Mouse (Mus musculus) natural killer cell, adult 2 months (primary cell): ENCODE results near the gene Ncln.

Experiments
- DNase-seq, 2 experiments: peaks; one replicate each; pipeline ENCODE4 v3.0.0; 2022; ENCODE audit warnings: low spot score in 2 of 2

Ncln gene

DNA sequence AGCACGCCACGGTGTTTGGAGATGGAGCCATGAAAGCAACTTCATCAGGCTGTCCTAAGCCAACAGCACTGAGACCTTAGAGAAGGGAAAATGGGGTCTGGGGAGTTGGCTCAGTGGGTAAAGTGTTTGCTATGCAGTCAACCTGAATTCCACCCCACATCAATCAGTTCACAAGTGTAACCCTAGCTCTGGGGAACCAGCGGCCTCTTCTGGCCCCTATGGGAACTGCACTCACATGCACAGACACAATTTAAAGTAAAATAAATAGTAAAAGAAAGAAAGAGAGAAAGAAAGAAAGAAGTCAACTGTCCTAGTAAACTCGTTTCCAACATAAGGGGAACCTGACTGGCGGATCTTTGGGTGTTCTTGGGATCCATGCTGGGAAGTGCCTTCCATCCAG, 17.6 kb upstream of the Ncln start:
- no peak for DNase-seq

- DNase-seq = peak; percentile 71 to 84
Measured at GRCm38 (mm10) chr10:81510246-81510810, 14.1 kb upstream of the Ncln start.

DNA sequence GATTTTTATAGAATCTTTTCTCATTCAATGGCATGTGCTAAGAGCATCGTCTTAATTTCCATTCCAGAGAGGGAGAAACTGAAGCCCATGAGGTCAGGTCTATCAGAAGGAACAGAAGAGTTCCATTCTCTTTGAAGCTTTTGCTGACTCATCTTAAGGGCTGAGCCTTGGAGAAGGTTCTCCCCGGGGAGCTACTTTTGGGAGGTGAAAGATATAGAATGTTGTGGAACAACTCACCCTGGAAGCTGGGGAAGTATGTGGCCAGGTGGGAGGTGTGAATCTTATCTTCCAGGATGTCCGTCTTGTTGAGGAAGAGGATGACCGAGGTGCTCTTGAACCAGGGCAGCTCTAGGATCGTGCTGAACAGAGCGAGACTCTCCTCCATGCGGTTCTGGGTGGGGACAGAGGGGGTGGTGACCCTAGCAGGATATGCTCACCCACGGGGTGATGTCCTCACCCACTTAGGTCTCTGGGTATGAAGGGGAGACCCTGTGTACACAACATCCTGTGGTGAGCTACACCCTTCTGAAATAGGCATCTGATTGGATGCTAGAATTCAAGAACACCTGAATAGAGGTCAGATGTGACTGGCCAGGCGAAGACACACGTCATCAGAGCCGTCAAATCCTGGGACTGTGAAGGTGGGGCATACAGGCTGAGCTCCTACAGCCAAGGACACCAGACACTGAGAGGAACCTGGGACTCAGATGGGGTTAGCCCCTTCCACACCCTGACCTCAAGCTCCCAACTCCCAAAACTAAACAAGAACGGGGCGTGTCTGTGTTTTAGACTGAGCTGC, 11.7 kb upstream of the Ncln start:
- DNase-seq = peak; percentile 71 to 83

- DNase-seq = no peak
Measured at GRCm38 (mm10) chr10:81507095-81507494, 10.9 kb upstream of the Ncln start.

DNA sequence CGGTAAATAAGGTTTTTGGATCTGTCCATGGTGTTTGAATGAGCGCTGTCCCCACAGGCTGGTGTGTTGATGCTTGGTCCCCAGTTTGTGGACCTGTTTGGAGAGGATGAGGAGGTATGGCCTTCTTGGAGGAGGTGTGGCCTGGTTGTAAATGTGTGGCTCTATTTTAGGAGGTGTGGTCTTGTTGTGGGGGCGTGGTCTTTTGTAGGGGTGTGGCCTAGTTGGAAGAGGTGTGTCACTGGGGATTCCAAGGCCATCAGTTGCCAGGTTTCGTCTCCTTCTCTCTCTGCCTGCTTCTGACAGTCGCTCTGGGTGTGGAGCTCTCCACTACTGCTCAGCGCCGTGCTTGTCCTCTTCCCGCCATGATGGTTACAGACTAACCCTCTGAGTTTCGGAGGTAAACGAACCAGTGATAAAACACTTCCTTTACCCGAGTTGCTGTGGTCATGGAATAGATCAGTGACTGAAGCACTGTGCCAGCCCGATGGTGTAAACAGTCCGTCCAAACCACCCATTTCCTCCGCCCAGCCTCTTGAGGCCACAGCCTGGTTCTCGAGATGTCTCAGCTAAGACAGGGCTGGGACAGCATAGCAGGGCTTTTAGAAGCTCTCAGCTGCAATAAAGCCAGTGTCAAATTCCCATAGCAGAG, 8.9 kb upstream of the Ncln start:
- DNase-seq = peak; percentile 51 to 77

DNA sequence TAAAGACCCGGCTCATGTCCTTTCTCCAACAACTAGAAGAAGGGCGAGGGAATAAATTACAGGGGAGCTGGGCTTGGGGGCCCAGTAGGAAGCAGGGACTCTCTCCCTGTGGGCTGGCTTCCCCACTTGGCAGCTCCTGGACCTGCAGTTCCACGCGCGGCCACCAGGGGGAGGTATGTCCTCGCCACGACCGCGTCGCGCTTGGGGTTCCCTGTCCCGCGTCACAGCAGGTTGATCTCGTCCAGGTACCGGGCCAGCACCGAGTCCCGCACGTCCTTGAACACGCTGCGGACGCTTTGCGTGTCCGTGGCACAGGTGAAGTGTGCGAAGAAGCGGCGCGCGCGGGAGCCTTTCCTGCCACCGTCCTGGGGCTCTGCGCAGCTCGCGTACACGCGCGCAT, 6.5 kb upstream of the Ncln start:
- DNase-seq = peak; percentile 86 to 88

DNA sequence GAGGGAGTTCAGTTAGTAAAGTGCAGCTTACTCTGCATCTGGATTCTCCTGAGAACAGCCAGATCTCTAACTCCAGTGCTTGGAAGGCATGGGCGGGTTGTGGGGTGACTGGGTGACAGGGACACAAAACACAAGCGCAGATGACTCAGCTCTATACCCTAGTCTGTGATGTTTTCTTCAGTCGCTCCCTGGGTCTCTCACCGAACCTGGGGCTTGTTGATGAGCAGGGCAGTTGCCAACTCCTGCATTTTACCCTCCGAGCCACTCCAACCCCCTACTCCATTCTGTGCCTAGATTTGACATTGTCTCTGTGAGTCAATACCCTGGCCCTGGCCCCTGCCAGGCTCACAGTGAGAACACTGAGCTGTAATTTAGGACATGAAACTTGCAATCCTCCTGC, 5.7 kb upstream of the Ncln start:
- DNase-seq = no peak

DNA sequence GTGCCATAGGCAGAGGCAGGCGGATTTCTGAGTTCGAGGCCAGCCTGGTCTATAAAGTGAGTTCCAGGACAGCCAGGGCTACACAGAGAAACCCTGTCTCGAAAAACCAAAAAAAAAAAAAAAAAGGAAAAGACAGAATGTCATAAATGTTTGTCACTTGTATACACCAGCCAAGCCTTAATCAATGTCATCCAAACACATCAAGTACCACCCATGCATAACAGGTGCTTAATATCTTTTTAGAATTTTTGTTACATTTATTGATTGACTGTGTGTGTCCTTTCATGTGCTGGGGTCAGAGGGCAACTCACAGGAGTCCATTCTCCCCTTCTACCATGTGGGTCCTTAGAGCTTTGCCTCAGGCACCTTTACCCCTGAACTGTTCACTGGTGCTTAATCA, 3.8 kb upstream of the Ncln start, which contains the start of gene S1pr4:
Gene S1pr4, minus strand, starts transcription at position 101 of the 400 bp plus-strand sequence.
- no peak for DNase-seq

DNA sequence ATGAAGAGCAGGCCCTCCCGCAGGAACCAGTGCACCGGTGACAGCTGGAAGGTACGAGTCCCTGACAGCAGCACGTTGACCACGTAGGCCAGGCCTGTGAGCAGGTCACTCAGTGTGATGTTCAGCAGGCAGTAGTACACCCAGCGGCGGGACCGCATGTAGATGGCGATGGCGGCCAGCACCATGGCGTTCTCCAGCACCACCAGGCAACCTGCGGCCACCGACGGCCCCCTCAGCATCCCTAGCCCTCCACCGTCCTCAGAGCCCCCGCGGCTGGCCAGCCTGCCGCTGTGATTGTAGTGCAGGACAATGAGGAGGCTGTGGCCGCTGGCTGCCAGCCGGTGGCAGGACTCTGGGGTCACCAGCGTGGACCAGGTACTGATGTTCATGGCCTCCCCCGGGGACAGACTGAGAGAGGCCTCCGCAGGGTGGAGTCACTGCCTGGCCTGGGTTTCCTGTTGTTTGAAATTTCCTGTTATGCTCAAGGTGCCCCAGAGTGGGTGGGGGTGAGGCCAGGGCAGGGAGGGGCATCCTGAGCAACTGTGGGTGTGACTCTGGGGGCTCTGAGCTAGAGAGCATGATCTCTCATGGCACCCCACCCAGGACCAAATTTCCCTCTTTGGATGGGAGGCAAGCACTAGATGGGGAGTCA, 3.2 kb upstream of the Ncln start:
- peak; percentile 85 to 87 for DNase-seq

GRCm38 (mm10) chr10:81498316-81499249, 2.4 kb upstream of the Ncln start:
- DNase-seq = peak; percentile 31 to 42

DNA sequence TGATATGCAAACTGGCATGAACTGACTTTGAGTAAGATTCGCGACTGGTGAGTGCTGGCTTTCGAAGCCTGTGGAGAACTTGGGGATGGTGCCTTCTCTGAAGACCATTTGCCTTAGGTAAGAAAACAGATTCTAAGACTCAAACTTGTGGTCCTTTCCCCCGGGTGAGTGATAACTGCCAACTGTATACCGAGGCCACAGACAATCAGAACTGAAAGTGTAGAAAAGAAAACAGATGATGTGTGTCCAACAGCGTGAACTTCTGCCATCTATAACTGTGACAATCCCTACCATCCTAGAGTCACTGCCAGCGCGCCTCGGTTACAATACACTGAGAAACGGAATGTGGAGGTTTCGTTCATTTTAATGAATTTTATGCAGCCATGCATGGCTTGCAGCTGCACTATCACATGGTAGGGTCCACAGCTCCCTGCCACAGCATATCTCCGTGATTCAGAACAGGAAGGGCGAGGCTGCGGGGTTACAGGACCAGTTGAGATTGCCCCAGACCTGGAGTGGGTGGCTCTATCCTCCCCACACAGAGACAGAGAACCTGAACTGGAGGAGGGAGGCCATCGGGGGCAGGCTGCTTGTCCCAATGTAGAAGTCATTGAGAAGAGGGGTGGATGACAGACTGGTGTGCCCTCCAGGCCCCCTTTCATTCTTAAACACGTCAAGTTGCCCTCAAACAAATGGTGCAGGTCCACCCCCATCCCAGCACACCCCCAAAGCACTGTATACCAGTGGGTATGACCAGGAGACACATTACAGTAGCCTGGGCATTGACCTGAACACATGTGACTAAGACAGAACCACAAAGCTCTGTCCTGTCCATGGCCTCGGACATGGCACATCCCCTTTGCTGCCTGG, 1.4 kb upstream of the Ncln start:
- DNase-seq = peak; percentile 28 to 46

DNA sequence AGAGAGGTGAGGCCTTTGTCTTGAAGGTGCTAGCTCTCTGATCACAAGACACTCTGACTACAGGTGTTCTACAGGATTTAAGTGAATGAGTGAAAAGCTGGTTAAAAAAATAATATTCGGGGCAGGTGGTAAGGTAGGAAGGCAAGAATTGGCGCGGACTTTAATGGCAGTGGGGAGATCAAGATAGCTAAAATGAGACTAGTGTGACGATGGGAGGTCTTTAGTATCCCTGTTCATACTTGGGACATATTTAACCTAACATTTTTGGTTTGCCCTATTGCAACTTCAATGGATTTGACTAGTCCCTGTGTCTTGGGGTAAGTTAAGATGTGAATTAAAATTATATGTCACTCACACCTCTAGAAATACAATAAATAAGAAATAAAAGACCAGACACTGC, 777 bp upstream of the Ncln start:
- no peak for DNase-seq

DNA sequence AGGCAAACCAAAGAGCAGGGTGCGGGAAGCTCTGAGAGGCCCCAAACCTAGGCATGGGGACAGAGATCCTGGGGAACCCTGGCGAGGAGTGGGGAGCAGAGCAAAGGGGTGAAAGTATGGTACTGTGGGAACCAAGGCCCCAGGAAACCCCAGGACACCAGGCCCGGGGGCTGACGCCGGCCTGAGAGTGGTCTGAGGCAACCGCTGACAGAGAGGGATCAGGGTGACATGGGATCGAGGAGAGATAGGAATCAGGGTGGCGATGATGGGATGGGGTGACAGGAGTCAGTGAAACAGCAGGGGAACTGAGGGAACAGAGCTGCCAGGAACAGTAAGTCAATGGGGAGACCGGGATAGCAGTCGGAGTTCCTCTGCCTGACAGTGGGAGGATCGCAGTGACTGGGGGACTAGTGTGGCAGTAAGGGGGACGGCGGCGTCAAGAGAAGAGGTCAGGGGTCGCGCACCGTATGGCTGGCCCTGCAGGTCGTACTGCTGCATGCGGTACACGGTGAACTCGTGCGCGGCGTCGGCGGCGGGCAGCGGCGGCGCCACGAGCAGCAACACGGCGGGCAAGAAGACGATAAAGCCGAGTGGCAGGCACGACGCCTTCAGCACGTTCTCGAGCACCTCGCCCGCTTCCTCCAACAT, 452 bp downstream of the Ncln start:
- no peak for DNase-seq

GRCm38 (mm10) chr10:81495151-81495550, 1.0 kb downstream of the Ncln start:
- DNase-seq = no peak

DNA sequence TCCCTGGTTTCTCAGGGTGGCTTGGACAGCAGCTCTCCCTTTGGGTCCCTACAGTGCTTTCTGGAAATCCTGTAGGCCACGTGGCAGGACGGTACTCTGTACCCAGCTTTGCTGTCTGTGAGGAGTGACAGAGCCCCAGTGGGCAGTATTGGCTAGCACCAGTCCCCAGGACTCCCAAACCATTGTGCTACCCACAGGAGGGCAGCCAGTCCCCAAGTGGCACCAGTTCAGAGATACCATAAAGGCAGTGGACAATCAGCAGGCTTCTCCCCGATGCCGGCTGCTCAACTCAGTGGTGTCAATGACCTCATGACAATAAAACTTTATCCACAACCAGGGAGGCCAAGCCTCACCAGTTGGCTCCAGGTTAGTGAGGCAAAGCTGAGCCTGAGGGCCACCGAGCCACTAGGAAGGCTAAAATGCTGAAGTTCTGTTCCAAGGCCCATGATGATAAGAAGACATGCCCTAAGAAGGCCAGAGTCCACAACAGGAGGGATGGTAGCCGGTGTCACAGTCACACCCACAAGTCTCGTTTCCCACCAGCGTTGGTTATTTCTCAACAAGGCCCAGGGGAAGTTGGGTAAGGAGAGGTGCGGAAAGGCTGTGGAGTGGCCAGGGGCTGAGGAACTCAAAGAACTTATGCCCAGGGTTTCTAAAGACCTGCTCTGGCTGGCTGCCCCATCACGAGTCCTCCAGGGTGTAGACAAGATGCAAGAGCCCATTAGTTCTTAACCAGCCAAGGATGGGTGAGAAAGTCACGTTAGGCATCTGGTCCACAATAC, 1.7 kb downstream of the Ncln start:
- no peak for DNase-seq

DNA sequence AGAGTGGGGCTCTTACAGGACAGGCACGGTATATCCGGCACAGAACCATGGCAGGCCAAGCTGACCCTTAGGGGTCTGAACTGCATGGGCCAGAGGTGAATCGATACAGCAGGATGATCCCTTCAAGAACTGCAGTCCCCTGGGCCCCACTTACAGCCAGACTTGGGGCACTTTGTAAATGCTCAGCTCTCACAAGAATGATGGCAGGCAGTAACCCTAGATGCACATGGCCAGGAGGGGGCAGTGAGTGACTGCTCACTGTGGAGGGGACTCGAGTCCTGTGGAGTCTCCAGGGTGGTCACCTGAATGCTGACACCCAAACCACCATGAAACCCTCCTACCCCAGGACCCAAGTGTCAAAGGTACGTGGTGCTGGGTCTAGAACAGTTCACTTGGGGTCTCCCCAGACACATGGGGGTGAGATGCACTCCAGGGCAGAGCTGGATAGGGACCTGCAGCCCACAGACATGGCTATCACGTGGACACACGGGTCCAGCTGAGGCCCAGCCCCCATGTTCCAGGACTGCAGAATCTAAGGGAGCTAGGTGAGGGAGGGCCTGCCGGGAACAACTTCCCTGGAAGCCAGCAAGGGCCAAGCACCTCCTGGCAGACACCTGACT, 2.5 kb downstream of the Ncln start:
- peak in 1 of 2 experiments; percentile 40 for DNase-seq

DNA sequence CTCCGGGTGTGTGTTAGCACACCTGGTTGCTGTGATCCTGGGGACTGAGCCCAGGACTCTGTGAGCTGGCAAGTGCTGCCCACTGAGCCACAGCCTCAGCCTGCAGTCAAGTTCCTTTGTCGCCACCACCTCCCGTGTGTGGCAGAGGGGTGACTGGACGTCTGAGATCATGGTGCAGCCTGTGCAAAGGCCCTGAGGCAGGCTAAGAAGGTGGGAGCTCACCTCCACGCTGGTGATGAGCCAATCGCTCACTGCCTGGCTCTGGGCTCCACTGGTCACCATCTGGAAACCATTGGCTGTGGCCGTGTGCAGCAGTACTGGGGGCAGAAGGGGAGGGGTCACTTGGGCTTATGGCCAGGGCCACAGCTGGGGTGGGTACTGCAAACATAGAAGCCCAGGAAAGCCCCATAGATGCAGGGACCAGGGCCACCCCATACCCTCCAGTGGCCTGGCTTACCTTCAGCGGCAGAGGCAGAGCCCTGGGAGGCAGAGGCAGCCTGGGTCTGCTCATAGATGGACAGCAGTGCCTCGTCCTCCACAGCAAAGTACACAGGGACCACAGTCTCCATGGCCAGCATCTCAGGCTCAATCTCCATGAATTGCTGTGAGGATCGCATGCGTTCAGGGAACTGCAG, 3.5 kb downstream of the Ncln start:
- DNase-seq = no peak

GRCm38 (mm10) chr10:81491018-81491417, 5.2 kb downstream of the Ncln start:
- DNase-seq = no peak
